Mouse (Mus musculus): ENCODE results near the gene Lrrc75a. TPM values are rescaled to one million over a fixed set of nuclear protein-coding genes. Genes with fewer than 3 reads are reported as not detected.
A peak's percentile ranks its signal among the peaks of the same experiment; 100 is the strongest.

Gene Lrrc75a
- polyA plus RNA-seq, 1 experiment from 2014 or later, result 3.4 TPM

GRCm38 (mm10) chr11:62601732-62602618 lies 46.3 kb downstream of the Lrrc75a start:
- no peak for DNase-seq (ENCODE audit: low spot score)

GRCm38 (mm10) chr11:62598571-62598970 lies 49.8 kb downstream of the Lrrc75a start:
- peak; percentile 19 for DNase-seq (ENCODE audit: low spot score)

- no peak for DNase-seq (ENCODE audit: low spot score)
These were observed 56.3 kb downstream of the Lrrc75a start for GRCm38 (mm10) chr11:62591904-62592575.

- DNase-seq (ENCODE audit: low spot score), result no peak
These were observed 57.3 kb downstream of the Lrrc75a start for GRCm38 (mm10) chr11:62591026-62591425.

- DNase-seq (ENCODE audit: low spot score), result no peak
These were observed 58.9 kb downstream of the Lrrc75a start for GRCm38 (mm10) chr11:62589391-62589790.

GRCm38 (mm10) chr11:62587034-62587433 lies 61.3 kb downstream of the Lrrc75a start:
- DNase-seq (ENCODE audit: low spot score), result no peak

GRCm38 (mm10) chr11:62584671-62585206 lies 63.6 kb downstream of the Lrrc75a start:
- DNase-seq (ENCODE audit: low spot score), result no peak

- DNase-seq (ENCODE audit: low spot score), result no peak
These were observed 65.3 kb downstream of the Lrrc75a start for GRCm38 (mm10) chr11:62583031-62583430.

- peak; percentile 84 for DNase-seq (ENCODE audit: low spot score)
These were observed 71.7 kb downstream of the Lrrc75a start for GRCm38 (mm10) chr11:62576530-62577152.

GRCm38 (mm10) chr11:62575659-62576438 lies 72.5 kb downstream of the Lrrc75a start:
- DNase-seq (ENCODE audit: low spot score), result peak; percentile 46

- DNase-seq (ENCODE audit: low spot score), result peak; percentile 82
These were observed 73.0 kb downstream of the Lrrc75a start for GRCm38 (mm10) chr11:62575297-62575658.

GRCm38 (mm10) chr11:62574703-62575085 lies 73.6 kb downstream of the Lrrc75a start:
- DNase-seq (ENCODE audit: low spot score), result no peak

GRCm38 (mm10) chr11:62573959-62574702 lies 74.2 kb downstream of the Lrrc75a start, which contains the start of gene Trpv2:
Gene Trpv2, plus strand, starts transcription at chr11:62574486.
- peak; percentile 93 for DNase-seq (ENCODE audit: low spot score)

- no peak for DNase-seq (ENCODE audit: low spot score)
These were observed 80.0 kb downstream of the Lrrc75a start for GRCm38 (mm10) chr11:62568300-62568699.

GRCm38 (mm10) chr11:62566211-62566610 lies 82.1 kb downstream of the Lrrc75a start:
- DNase-seq (ENCODE audit: low spot score), result no peak

GRCm38 (mm10) chr11:62565747-62566146 lies 82.6 kb downstream of the Lrrc75a start:
- no peak for DNase-seq (ENCODE audit: low spot score)

- no peak for DNase-seq (ENCODE audit: low spot score)
These were observed 84.7 kb downstream of the Lrrc75a start for GRCm38 (mm10) chr11:62563590-62563989.

GRCm38 (mm10) chr11:62560463-62561016 lies 87.8 kb downstream of the Lrrc75a start:
- no peak for DNase-seq (ENCODE audit: low spot score)

- DNase-seq (ENCODE audit: low spot score), result no peak
These were observed 89.2 kb downstream of the Lrrc75a start for GRCm38 (mm10) chr11:62558961-62559646.
